ENCODE assay signal across 8 mouse cellular contexts in genomic region chr19:45812673-45813252, GRCm38 (mm10). TPM values are rescaled to one million over a fixed set of nuclear protein-coding genes. Genes with fewer than 3 reads are reported as not detected.
DNase-seq lines count a peak whose midpoint lies in the region; ATAC-seq lines count a peak whose summit lies in the region.

No protein-coding gene starts in this region.

- peak overlapping the region; percentile 59 for H3K4me2 ChIP-seq in heart, embryonic 14.5 days (ENCODE audit: low read length)
- H3K4me2 ChIP-seq in hindbrain, embryonic 11.5 days (replicated peaks; ENCODE audit: low read depth, low read length): peak overlapping the region; percentile 45
- peak overlapping the region; percentile 65 for H3K4me2 ChIP-seq in midbrain, embryonic 12.5 days (replicated peaks)

- H3K36me3 ChIP-seq in heart, embryonic 14.5 days (ENCODE audit: control insufficient read depth, insufficient read depth, low read length): 0 out of 2 replicates have a peak, but pooled peaks cover 2% of the 10 kb centered on the region
- H3K36me3 ChIP-seq in hindbrain, embryonic 11.5 days (ENCODE audit: control insufficient read depth, insufficient read depth, low read length): no peaks in the 10 kb centered on the region
- H3K36me3 ChIP-seq in midbrain, embryonic 12.5 days: no peaks in the 10 kb centered on the region

- peaks cover 16% of the 10 kb centered on the region for H3K27me3 ChIP-seq in heart, embryonic 14.5 days (ENCODE audit: control insufficient read depth, insufficient read depth, low read length)
- H3K27me3 ChIP-seq in hindbrain, embryonic 11.5 days (ENCODE audit: control insufficient read depth, insufficient read depth, low read length): peaks cover 7% of the 10 kb centered on the region
- H3K27me3 ChIP-seq in midbrain, embryonic 12.5 days: peaks cover 49% of the 10 kb centered on the region

- peak overlapping the region in 1 of 2 experiments; percentile 21; a peak in 1 of 4 replicates for H3K4me3 ChIP-seq in heart, embryonic 14.5 days (ENCODE audit: control insufficient read depth in 1 of 2, insufficient read depth in 1 of 2, low read depth in 1 of 2, low read length in 2 of 2)
- peak overlapping the region; percentile 29; the same call in 1 of the 2 replicates for H3K4me3 ChIP-seq in hindbrain, embryonic 11.5 days (ENCODE audit: low read depth, low read length)
- H3K4me3 ChIP-seq in midbrain, embryonic 12.5 days: peak overlapping the region; percentile 35

- intact Hi-C loops in heart, postnatal 25 days (cut with DNase I): loop anchor here (2.0 kb wide), 2 partner anchors 140 to 202 kb away; no protein-coding TSS in a partner anchor

- WGBS in heart, embryonic 14.5 days: 19% methylated on average over 8 of the region's 8 CpGs
- 16% methylated on average over 8 of the region's 8 CpGs for WGBS in hindbrain, embryonic 11.5 days
- WGBS in midbrain, embryonic 12.5 days: 18% methylated on average over 8 of the region's 8 CpGs

- H3K9me3 ChIP-seq in heart, embryonic 14.5 days (ENCODE audit: control insufficient read depth, low read length): no peaks in the 10 kb centered on the region
- H3K9me3 ChIP-seq in hindbrain, embryonic 11.5 days (ENCODE audit: control insufficient read depth, low read length): no peaks in the 10 kb centered on the region
- H3K9me3 ChIP-seq in midbrain, embryonic 12.5 days: no peaks in the 10 kb centered on the region

- no peak for DNase-seq in heart, postnatal 25 days (ENCODE audit: low spot score)
- peak; percentile 74 for DNase-seq in R1 (ENCODE audit: low read depth, low spot score)
- DNase-seq in hindbrain, embryonic 11.5 days (ENCODE audit: low spot score): peak; percentile 41
- no peak for DNase-seq in adrenal gland, adult 2 months
- no peak for DNase-seq in frontal cortex, adult 2 months (ENCODE audit: extremely low spot score in 1 of 2, low spot score in 1 of 2)

- no peak overlapping the region for H3K9ac ChIP-seq in heart, embryonic 14.5 days (ENCODE audit: low read length)
- H3K9ac ChIP-seq in hindbrain, embryonic 11.5 days (ENCODE audit: low read depth, low read length): no peak overlapping the region
- H3K9ac ChIP-seq in midbrain, embryonic 12.5 days (replicated peaks): peak overlapping the region; percentile 34; the same call in 1 of the 2 replicates

- H3K4me1 ChIP-seq in heart, embryonic 14.5 days (ENCODE audit: control insufficient read depth in 2 of 2, insufficient read depth in 2 of 2, low read length in 2 of 2): peaks cover 11 to 22% of the 10 kb centered on the region in 2 experiments; a peak in 3 of 4 replicates
- H3K4me1 ChIP-seq in hindbrain, embryonic 11.5 days (replicated peaks; ENCODE audit: control insufficient read depth, insufficient read depth, low read length): peaks cover 13% of the 10 kb centered on the region
- H3K4me1 ChIP-seq in midbrain, embryonic 12.5 days: peaks cover 47% of the 10 kb centered on the region

- no peak overlapping the region for H3K27ac ChIP-seq in heart, embryonic 14.5 days (replicated peaks in 1 of 2; ENCODE audit: control insufficient read depth in 1 of 2, insufficient read depth in 1 of 2, low read depth in 2 of 2, low read length in 2 of 2)
- no peak overlapping the region for H3K27ac ChIP-seq in hindbrain, embryonic 11.5 days (ENCODE audit: low read depth, low read length)
- H3K27ac ChIP-seq in midbrain, embryonic 12.5 days (replicated peaks): 0 out of 2 replicates have a peak overlapping the region, but pooled peaks have one; percentile 36

- no peak for ATAC-seq in heart, embryonic 14.5 days (ENCODE audit: insufficient number of reproducible peaks, insufficient read depth, low FRiP score, low read depth)
- ATAC-seq in hindbrain, embryonic 11.5 days (ENCODE audit: low FRiP score): 0 out of 2 replicates have a peak, but pooled peaks have one; percentile 38
- ATAC-seq in midbrain, embryonic 12.5 days (ENCODE audit: low FRiP score, low read depth): no peak
- ATAC-seq in erythroblast, adult 5-6 weeks (replicated peaks; ENCODE audit: low FRiP score, poor library complexity, severe bottlenecking): no peak

RNA-seq across cellular contexts. Expression of gene Kcnip2, which starts 3.1 kb away (rescaled TPM):
- polyA plus RNA-seq in heart, embryonic 14.5 days (2014; fragmentation: Nextera tagmentation; extraction: Ambion mirVana): 3.1 and 3.6 TPM in 2 replicates
- total RNA-seq in heart, postnatal 25 days (2021): 100 to 1,000 TPM; 205 to 217 TPM
- 0.56 and 0.73 TPM in 2 replicates for polyA plus RNA-seq in hindbrain, embryonic 11.5 days (2014; fragmentation: Nextera tagmentation; extraction: Ambion mirVana)
- 1.2 and 1.9 TPM in 2 replicates for polyA plus RNA-seq in midbrain, embryonic 12.5 days (2016; fragmentation: Nextera tagmentation; extraction: Ambion mirVana)
- under 1 TPM; 0.12 to 0.38 TPM for total RNA-seq in adrenal gland, adult 2 months (2021)
- polyA plus RNA-seq in adrenal gland, adult 2 months (2012; rRNA removed): 0.25 and 0.28 TPM in 2 replicates
- 141 and 182 TPM in 2 replicates for polyA plus RNA-seq in frontal cortex, adult 2 months (2012; rRNA removed)
- total RNA-seq in erythroblast, adult 5-6 weeks (2015; ENCODE audit: low replicate concordance): not detected in 2 replicates
- total RNA-seq in erythroblast, adult 5-6 weeks (2017; ENCODE audit: low replicate concordance): 0.98 TPM in 1 of 2 replicates, not detected in the other

RNA-seq across cellular contexts. Expression of gene Mgea5, which starts 29.1 kb away (rescaled TPM):
- 47.0 and 47.1 TPM in 2 replicates for polyA plus RNA-seq in heart, embryonic 14.5 days (2014; fragmentation: Nextera tagmentation; extraction: Ambion mirVana)
- total RNA-seq in heart, postnatal 25 days (2021): 10 to 100 TPM; 61.6 to 71.0 TPM
- 75.6 and 93.2 TPM in 2 replicates for polyA plus RNA-seq in hindbrain, embryonic 11.5 days (2014; fragmentation: Nextera tagmentation; extraction: Ambion mirVana)
- polyA plus RNA-seq in midbrain, embryonic 12.5 days (2016; fragmentation: Nextera tagmentation; extraction: Ambion mirVana): 115 and 123 TPM in 2 replicates
- 10 to 100 TPM; 55.8 to 85.1 TPM for total RNA-seq in adrenal gland, adult 2 months (2021)
- 5.4 and 8.2 TPM in 2 replicates for polyA plus RNA-seq in adrenal gland, adult 2 months (2012; rRNA removed)
- polyA plus RNA-seq in frontal cortex, adult 2 months (2012; rRNA removed): 140 and 147 TPM in 2 replicates
- total RNA-seq in erythroblast, adult 5-6 weeks (2015; ENCODE audit: low replicate concordance): 124 and 142 TPM in 2 replicates
- total RNA-seq in erythroblast, adult 5-6 weeks (2017; ENCODE audit: low replicate concordance): 257 and 309 TPM in 2 replicates

Comparison
In these comparisons a context has a peak if more than half of its experiments do, and no peak if none do; other contexts are left out.
1. DNase-seq: peak in R1 (single experiment) and hindbrain, embryonic 11.5 days (single experiment); none in heart, postnatal 25 days (single experiment), adrenal gland, adult 2 months (single experiment) and frontal cortex, adult 2 months (0 of 2).
2. RNA of gene Kcnip2, which starts 3.1 kb away (polyA plus RNA-seq): 141 to 182 TPM in frontal cortex, adult 2 months; 3.1 to 3.6 TPM in heart, embryonic 14.5 days, 1.2 to 1.9 TPM in midbrain, embryonic 12.5 days, 0.56 to 0.73 TPM in hindbrain, embryonic 11.5 days and 0.25 to 0.28 TPM in adrenal gland, adult 2 months; every median in the first group is over 10 times any median in the second.
3. Peak in every context shown above with its lines, with median percentiles within 50 percentile points of each other: H3K4me2 ChIP-seq.